Mouse (Mus musculus) embryonic stem cell, embryonic (primary cell): ENCODE measurements at regions not wholly inside any gene's neighbourhood (a gene's known extent, or its start where the extent isn't known, plus 50 kb on each side); places are given as distances from the start of the nearest gene placed in this dataset.

Experiments used
- CTCF ChIA-PET, 4 experiments: fragments of 300-600 bp in 2 of 4; fragments of 350-600 bp in 2 of 4; sonication (Branson Sonifier 250); formaldehyde crosslinking; loops; one replicate each; lab custom pipeline; 2022; ENCODE audit warnings: inconsistent platforms in 2 of 4; lab: Charles Lee
- POLR2A ChIA-PET, 4 experiments: fragments of 300-600 bp in 2 of 4; fragments of 350-600 bp in 2 of 4; sonication (Branson Sonifier 250); formaldehyde crosslinking; loops; one replicate each; lab custom pipeline; 2022; ENCODE audit warnings: antibody characterized with exemption in 4 of 4, inconsistent platforms in 1 of 4; lab: Charles Lee

DNA sequence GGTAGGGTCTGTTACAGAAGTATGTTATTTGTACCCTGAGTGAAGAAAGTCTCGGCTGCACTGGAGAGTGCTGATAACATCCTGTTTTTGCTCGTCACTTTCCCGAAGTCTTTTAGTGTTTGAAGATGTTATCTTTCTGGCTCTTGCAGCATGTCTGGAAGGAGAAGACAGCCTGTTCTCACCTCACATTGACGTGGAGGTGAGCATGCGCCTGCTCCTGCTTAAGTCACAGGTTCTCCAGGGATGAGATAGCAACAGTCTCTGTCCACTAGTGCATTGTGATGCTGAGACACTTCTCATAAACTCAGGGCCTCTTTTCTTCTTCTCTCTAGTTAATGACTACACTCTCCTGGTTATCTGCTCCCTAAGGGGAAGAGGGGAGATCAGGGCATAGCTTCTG, 113.3 kb downstream of the Klf5 start:
- ChIA-PET CTCF (interaction anchor here in 1 of 4 experiments (0.6 kb wide), 1 partner anchor 66 kb away, joined by 5 read pairs; no protein-coding TSS in a partner anchor), POLR2A (interaction anchor here in 1 of 4 experiments (0.6 to 1.0 kb wide), 3 partner anchors 29 to 122 kb away, joined by 3 to 4 read pairs (median 3); no protein-coding TSS in a partner anchor)

GRCm38 (mm10) chr14:99416169-99416568, 117.7 kb downstream of the Klf5 start:
- ChIA-PET POLR2A (interaction anchor here in 1 of 4 experiments (1.4 kb wide), 1 partner anchor 94 kb away, joined by 4 read pairs; no protein-coding TSS in a partner anchor), CTCF (no interaction called here)

GRCm38 (mm10) chr14:99418970-99419369, 120.5 kb downstream of the Klf5 start:
- POLR2A ChIA-PET: no interaction called here
- CTCF ChIA-PET: no interaction called here

DNA sequence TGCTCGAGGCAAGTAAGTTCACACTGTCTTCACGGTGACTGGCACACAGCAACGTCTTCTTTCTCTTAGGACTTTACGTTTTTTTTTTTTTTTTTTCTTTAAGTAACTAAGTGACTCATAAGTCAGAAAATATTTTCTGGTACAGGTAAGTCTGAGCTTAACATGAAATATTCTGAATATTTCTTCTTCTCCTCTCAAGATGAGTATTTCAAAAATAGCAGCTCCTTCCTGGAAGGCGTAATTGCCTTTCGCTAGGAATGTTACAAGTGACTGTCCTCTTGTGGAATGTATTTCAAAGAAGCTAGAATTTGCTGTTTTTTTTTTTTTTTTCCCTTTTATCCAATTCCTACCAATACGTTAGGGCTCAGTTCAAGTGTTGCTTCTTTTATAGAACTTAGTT, 124.8 kb downstream of the Klf5 start:
- ChIA-PET CTCF (interaction anchor here in 2 of 4 experiments (0.6 to 0.7 kb wide), 2 partner anchors 8 to 85 kb away, joined by 3 read pairs; no protein-coding TSS in a partner anchor), POLR2A (interaction anchor here in 1 of 4 experiments (0.6 to 0.7 kb wide), 3 partner anchors 28 to 57 kb away, joined by 3 to 8 read pairs (median 4); no protein-coding TSS in a partner anchor)

- CTCF ChIA-PET: no interaction called here
- POLR2A ChIA-PET: interaction anchor here in 1 of 4 experiments (0.9 kb wide), 1 partner anchor 135 kb away, joined by 3 read pairs; no protein-coding TSS in a partner anchor
These were observed 128.6 kb downstream of the Klf5 start for GRCm38 (mm10) chr14:99427049-99427448.

DNA sequence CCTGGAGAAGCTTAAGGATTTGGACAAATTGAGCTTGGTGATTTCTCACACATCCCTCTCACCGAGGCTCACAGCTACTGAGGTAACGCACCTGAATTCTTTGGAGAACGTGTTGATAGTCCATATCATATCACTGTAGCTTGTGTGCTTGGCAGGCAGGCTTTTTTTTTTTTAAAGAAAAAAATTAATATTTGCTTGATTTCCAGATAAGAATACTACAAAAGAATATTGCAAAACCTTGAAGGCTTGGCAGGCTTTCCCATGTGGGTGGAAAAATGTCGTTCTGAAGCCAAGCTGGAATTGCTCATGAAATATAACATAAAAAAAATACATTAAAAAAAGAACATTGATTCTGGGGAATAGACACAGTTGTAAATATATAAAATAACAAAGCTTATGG, 131.8 kb downstream of the Klf5 start:
- ChIA-PET POLR2A (interaction anchor here in 2 of 4 experiments (0.6 to 0.8 kb wide), 2 partner anchors 132 to 157 kb away, joined by 3 to 4 read pairs; partner anchors contain the start of gene Klf5 (in 1 of the 2)), CTCF (interaction anchor here in 1 of 4 experiments (0.6 kb wide), 1 partner anchor 67 kb away, joined by 3 read pairs; no protein-coding TSS in a partner anchor)

DNA sequence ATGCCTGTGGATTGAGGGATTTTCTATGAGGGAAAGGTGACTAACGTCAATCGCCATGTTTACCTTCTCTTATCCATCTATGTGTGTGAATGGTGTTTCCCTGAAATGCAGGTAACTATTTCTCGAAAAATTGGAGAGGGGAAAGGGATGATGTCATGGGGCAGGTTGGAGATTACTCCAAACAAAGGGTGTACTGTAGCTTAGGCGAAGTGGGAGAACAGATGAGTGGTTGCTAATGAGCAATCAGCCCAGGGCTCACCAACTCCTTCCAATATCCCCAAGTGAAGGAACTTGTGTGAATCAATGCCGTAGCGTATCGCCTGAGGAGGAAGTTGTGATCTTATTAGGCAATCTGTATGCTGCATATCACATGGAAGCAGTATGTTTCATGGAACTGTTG, 133.2 kb downstream of the Klf5 start:
- CTCF ChIA-PET: interaction anchor here in 1 of 4 experiments (0.7 kb wide), 1 partner anchor 304 kb away, joined by 3 read pairs; no protein-coding TSS in a partner anchor
- POLR2A ChIA-PET: interaction anchor here in 1 of 4 experiments (0.9 kb wide), 1 partner anchor 10 kb away, joined by 3 read pairs; no protein-coding TSS in a partner anchor

GRCm38 (mm10) chr14:99434645-99435044, 136.2 kb downstream of the Klf5 start:
- ChIA-PET CTCF (no interaction called here), POLR2A (interaction anchor here in 1 of 4 experiments (1.3 kb wide), 1 partner anchor 9 kb away, joined by 3 read pairs; no protein-coding TSS in a partner anchor)

- POLR2A ChIA-PET: interaction anchor here in 1 of 4 experiments (1.3 kb wide), 1 partner anchor 9 kb away, joined by 3 read pairs; no protein-coding TSS in a partner anchor
- CTCF ChIA-PET: no interaction called here
These were observed 137.0 kb downstream of the Klf5 start for GRCm38 (mm10) chr14:99435512-99435911.

- POLR2A ChIA-PET: no interaction called here
These were observed 137.6 kb downstream of the Klf5 start for GRCm38 (mm10) chr14:99436051-99436450.

DNA sequence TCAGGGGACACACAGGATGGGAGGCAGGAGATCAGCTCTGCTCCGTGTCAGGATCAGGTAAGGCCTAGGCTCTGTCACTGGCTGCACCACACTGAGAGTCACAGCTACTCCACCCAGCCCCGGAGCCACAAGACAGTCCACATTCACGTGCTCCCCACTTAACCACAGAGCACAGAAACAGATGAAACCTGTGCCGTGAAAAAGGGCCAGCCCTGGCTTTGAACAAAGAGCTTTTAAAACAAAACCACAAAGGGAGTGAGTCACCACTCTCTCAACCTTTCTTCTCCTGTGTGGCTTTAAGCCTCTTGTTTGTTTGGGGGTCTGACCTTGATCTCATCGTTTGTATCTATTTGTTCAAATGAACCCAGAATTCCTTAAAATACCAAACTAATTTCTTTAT, 150.6 kb downstream of the Klf5 start:
- POLR2A ChIA-PET: interaction anchor here in 2 of 4 experiments (0.5 to 1.4 kb wide), 5 partner anchors 9 to 151 kb away, joined by 3 to 5 read pairs (median 3); partner anchors contain the start of gene Klf5 (in 1 of the 2)
- CTCF ChIA-PET: interaction anchor here in 1 of 4 experiments (0.5 kb wide), 1 partner anchor 1282 kb away, joined by 3 read pairs; no protein-coding TSS in a partner anchor

More at GRCm38 (mm10) chr14:99436051-99436450, 137.6 kb downstream of the Klf5 start:
- CTCF ChIA-PET: no interaction called here

DNA sequence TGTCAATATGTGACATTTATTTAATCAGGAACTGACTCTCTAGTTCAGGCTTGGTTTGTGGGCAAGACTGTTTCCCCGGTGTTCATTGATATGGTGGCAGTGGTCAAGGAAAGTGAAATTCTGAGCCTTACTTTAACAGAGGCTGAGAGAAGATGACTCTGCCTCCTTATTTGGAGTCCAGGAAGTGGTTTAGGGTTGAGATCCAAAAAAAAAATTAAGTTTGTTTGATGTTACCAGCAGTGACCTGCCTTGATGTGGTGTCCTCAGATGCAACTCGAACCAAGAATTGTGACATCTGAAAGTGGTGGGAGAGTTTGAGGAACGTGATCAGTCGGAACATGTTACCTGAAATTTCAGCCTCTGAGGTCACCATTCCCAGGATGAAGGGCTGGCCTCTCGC, 151.4 kb downstream of the Klf5 start:
- POLR2A ChIA-PET: interaction anchor here in 1 of 4 experiments (1.1 kb wide), 1 partner anchor 60 kb away, joined by 5 read pairs; no protein-coding TSS in a partner anchor
- CTCF ChIA-PET: no interaction called here

GRCm38 (mm10) chr14:99451110-99451795, 152.8 kb downstream of the Klf5 start:
- ChIA-PET POLR2A (interaction anchor here in 2 of 4 experiments (1.2 to 1.5 kb wide), 2 partner anchors 59 to 153 kb away, joined by 3 to 4 read pairs; partner anchors contain the start of gene Klf5 (in 1 of the 2)), CTCF (interaction anchor here in 2 of 4 experiments (0.5 to 0.8 kb wide), 2 partner anchors 168 to 309 kb away, joined by 3 read pairs; no protein-coding TSS in a partner anchor)

- CTCF ChIA-PET: no interaction called here
- POLR2A ChIA-PET: interaction anchor here in 1 of 4 experiments (0.8 to 1.0 kb wide), 2 partner anchors 34 to 56 kb away, joined by 3 read pairs; no protein-coding TSS in a partner anchor
These were observed 155.4 kb downstream of the Klf5 start for GRCm38 (mm10) chr14:99453916-99454315.

- ChIA-PET POLR2A (interaction anchor here in 2 of 4 experiments (1.0 to 1.7 kb wide), 3 partner anchors 19 to 117 kb away, joined by 3 to 4 read pairs (median 3); no protein-coding TSS in a partner anchor), CTCF (interaction anchor here in 1 of 4 experiments (1.3 kb wide), 1 partner anchor 314 kb away, joined by 4 read pairs; no protein-coding TSS in a partner anchor)
These were observed 158.1 kb downstream of the Klf5 start for GRCm38 (mm10) chr14:99456555-99456954.

GRCm38 (mm10) chr14:99457573-99457972, 159.1 kb downstream of the Klf5 start:
- ChIA-PET CTCF (interaction anchor here in 1 of 4 experiments (1.3 kb wide), 1 partner anchor 315 kb away, joined by 4 read pairs; no protein-coding TSS in a partner anchor), POLR2A (interaction anchor here in 3 of 4 experiments (0.6 to 1.7 kb wide), 9 partner anchors 9 to 198 kb away, joined by 3 to 12 read pairs (median 4); partner anchors contain the start of gene Klf5 (in 1 of the 3))

DNA sequence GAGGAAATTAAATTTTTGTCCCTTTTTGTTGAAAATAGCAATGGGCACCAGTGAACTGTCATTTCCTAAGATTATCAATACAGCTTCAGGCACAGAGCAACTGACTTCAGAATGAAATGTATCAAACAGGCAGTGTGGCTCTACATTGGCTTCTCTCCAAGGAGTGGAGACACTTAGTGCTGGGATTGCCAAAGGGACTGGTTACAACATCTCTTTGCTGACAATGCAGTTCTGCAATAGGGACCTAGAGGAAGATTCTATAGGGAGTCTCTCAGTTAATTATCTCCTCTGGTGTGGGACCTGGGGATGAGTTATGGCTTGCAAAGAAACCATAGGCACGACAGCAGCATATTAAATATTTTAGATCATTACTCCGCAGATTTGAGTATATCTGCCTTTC, 173.6 kb downstream of the Klf5 start:
- POLR2A ChIA-PET: no interaction called here
- CTCF ChIA-PET: no interaction called here

- ChIA-PET POLR2A (interaction anchor here in 2 of 4 experiments (1.0 to 1.2 kb wide), 3 partner anchors 14 to 35 kb away, joined by 3 to 4 read pairs (median 3); no protein-coding TSS in a partner anchor), CTCF (no interaction called here)
These were observed 176.8 kb downstream of the Klf5 start for GRCm38 (mm10) chr14:99475271-99475670.
